Mouse (Mus musculus) neural tube, embryonic 15.5 days (tissue): Measurements from ENCODE around the gene Pygo1. TPM values are rescaled to one million over a fixed set of nuclear protein-coding genes. Genes with fewer than 3 reads are reported as not detected.

ENCODE experiments used
- ATAC-seq: fragments of 200-750 bp; cut with Nextera tagmentation; 2 replicates; pipeline ENCODE4 v1.8.0; 2017; ENCODE audit warnings: mild to moderate bottlenecking, moderate TSS enrichment, moderate library complexity; ENCODE audit not compliant: low FRiP score
- H3K27ac ChIP-seq: fragments of 300-500 bp; sonication (generic); replicated peaks from 2 replicates; pipeline ENCODE4 v1.5.1; 2015; ENCODE audit warnings: mild to moderate bottlenecking, inconsistent platforms
- H3K27me3 ChIP-seq: fragments of 300-500 bp; sonication (generic); replicated peaks from 2 replicates; pipeline ENCODE4 v1.6.1; 2015; ENCODE audit warnings: inconsistent platforms
- H3K36me3 ChIP-seq: fragments of 300-500 bp; sonication (generic); 2 replicates; pipeline ENCODE4 v1.6.1; 2015; ENCODE audit warnings: inconsistent platforms
- H3K4me1 ChIP-seq: fragments of 300-500 bp; sonication (generic); 2 replicates; pipeline ENCODE4 v1.6.1; 2015; ENCODE audit warnings: inconsistent platforms
- H3K4me2 ChIP-seq: fragments of 300-500 bp; sonication (generic); 2 replicates; pipeline ENCODE4 v1.6.1; 2015; ENCODE audit warnings: inconsistent platforms, mild to moderate bottlenecking, moderate library complexity
- H3K4me3 ChIP-seq: fragments of 300-500 bp; sonication (generic); replicated peaks from 2 replicates; pipeline ENCODE4 v1.5.1; 2015; ENCODE audit warnings: mild to moderate bottlenecking, inconsistent platforms
- H3K9ac ChIP-seq: fragments of 300-500 bp; sonication (generic); replicated peaks from 2 replicates; pipeline ENCODE4 v1.6.1; 2015; ENCODE audit warnings: mild to moderate bottlenecking, inconsistent platforms
- H3K9me3 ChIP-seq: fragments of 300-500 bp; sonication (generic); replicated peaks from 2 replicates; pipeline ENCODE4 v1.6.1; 2016; ENCODE audit warnings: inconsistent platforms
- WGBS: fragments of 180-500 bp; shearing (Covaris S2); methylation state at CpG from one replicate; pipeline ENCODE4 v1.1.7; 2015; ENCODE audit warnings: mixed read lengths; 5-methylcytosine and 5-hydroxymethylcytosine counted together
- polyA plus RNA-seq: library from polyadenylated mRNA; unstranded; fragments of >200 nt; fragmentation: Nextera tagmentation; extraction: Ambion mirVana; gene quantifications from 2 replicates; pipeline ENCODE4 v1.2.1, GENCODE M21; 2015

Gene Pygo1
- polyA plus RNA-seq, 1 experiment from 2014 or later, result 14.6 TPM

GRCm38 (mm10) chr9:73000487-73000886, 75.0 kb downstream of the Pygo1 start:
- H3K27me3 ChIP-seq, result no peaks in the 10 kb centered on the region
- H3K4me3 ChIP-seq, result no peak overlapping the region
- no peak overlapping the region for H3K9ac ChIP-seq
- no peak overlapping the region for H3K4me2 ChIP-seq
- no peak overlapping the region for H3K27ac ChIP-seq
- ATAC-seq, result no peak
- no peaks in the 10 kb centered on the region for H3K9me3 ChIP-seq
- 70% methylated on average over 2 of the region's 2 CpGs for WGBS
- peaks cover 37% of the 10 kb centered on the region for H3K36me3 ChIP-seq
- no peaks in the 10 kb centered on the region for H3K4me1 ChIP-seq

GRCm38 (mm10) chr9:73001314-73002011, 76.0 kb downstream of the Pygo1 start:
- WGBS, result 91% methylated on average over 13 of the region's 13 CpGs
- H3K36me3 ChIP-seq, result peaks cover 46% of the 10 kb centered on the region
- H3K4me2 ChIP-seq, result no peak overlapping the region
- H3K4me3 ChIP-seq, result no peak overlapping the region
- H3K27ac ChIP-seq, result no peak overlapping the region
- H3K9me3 ChIP-seq, result no peaks in the 10 kb centered on the region
- H3K4me1 ChIP-seq, result no peaks in the 10 kb centered on the region
- no peaks in the 10 kb centered on the region for H3K27me3 ChIP-seq
- H3K9ac ChIP-seq, result no peak overlapping the region
- ATAC-seq, result no peak

Other genes with a start within 250 kb of the Pygo1 start
- 0.52 and 0.61 TPM in 2 replicates for gene Prtg, start 118.8 kb upstream of the Pygo1 start, polyA plus RNA-seq
- 1.7 and 2.5 TPM in 2 replicates for gene Dyx1c1, start 33.1 kb downstream of the Pygo1 start, polyA plus RNA-seq
- gene Gm44503, start 33.2 kb downstream of the Pygo1 start, polyA plus RNA-seq, result not detected in 2 replicates
- gene Ccpg1os, start 59.7 kb downstream of the Pygo1 start, polyA plus RNA-seq, result 22.2 TPM in 2 replicates
- 43.2 and 45.9 TPM in 2 replicates for gene Ccpg1, start 59.8 kb downstream of the Pygo1 start, polyA plus RNA-seq
- 12.7 and 14.7 TPM in 2 replicates for gene Pigb, start 114.7 kb downstream of the Pygo1 start, polyA plus RNA-seq
- gene Rab27a, start 119.2 kb downstream of the Pygo1 start, polyA plus RNA-seq, result 3.3 and 11.8 TPM in 2 replicates
- gene Khdc3, start 176.2 kb downstream of the Pygo1 start, polyA plus RNA-seq, result 0.17 and 0.20 TPM in 2 replicates
- 0.43 TPM in 1 of 2 replicates, not detected in the other for gene Gm20509, start 176.8 kb downstream of the Pygo1 start, polyA plus RNA-seq
- 92.6 and 101 TPM in 2 replicates for gene Rsl24d1, start 187.8 kb downstream of the Pygo1 start, polyA plus RNA-seq